ENCODE assay signal across 7 mouse cellular contexts in the genomic region with DNA sequence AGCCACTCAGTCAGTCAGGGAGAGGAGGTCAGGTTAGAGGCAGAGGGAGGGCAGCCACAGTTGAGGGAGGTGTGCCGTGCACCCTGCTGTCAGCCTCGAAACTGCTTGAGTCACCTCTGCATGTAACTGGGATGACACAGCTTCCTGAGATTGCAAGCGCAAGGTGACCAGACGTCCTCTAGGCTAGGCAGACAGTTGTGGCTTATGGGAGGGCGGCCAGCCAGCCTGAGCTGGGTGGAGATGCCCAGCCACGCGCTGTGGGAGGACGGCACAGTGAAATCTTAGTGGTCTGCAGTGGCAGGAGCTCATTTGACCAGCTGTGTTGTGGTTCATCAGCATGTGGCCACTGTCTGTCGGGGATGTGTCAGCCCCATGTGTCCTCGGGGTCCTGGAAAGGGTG. TPM values are rescaled to one million over a fixed set of nuclear protein-coding genes. Genes with fewer than 3 reads are reported as not detected.
A peak's percentile ranks its signal among the peaks of the same experiment; 100 is the strongest.
DNase-seq lines count a peak whose midpoint lies in the region; ATAC-seq and TF ChIP-seq lines count a peak whose summit lies in the region.

No protein-coding gene starts in this region.

- TF ChIP-seq EP300 in heart, adult 2 months (IDR thresholded peaks at IDR 0.05; ENCODE audit: insufficient read depth, low read depth, low read length) = 0 out of 2 replicates have a peak, but pooled peaks have one; percentile 31

- intact Hi-C loops in heart, adult 2 months (cut with DNase I) = loop anchor here (10.0 kb wide), 1 partner anchor 410 kb away; no protein-coding TSS in a partner anchor

- TF ChIP-seq POLR2A in heart, adult 2 months (IDR thresholded peaks at IDR 0.05; ENCODE audit: insufficient read depth, low read depth, low read length) = peak; percentile 47; the same call in 1 of the 2 replicates

- WGBS in heart, adult 2 months = 19% methylated on average over 10 of the region's 10 CpGs
- 33% methylated on average over 10 of the region's 10 CpGs for WGBS in liver, embryonic 16.5 days (ENCODE audit: insufficient replicate concordance)

- peak; percentile 78 for DNase-seq in 3T3-L1 (ENCODE audit: low read depth, low spot score)
- DNase-seq in heart, adult 2 months = peak; percentile 73 to 82
- no peak for DNase-seq in layer of hippocampus, postnatal 10 days (ENCODE audit: low spot score in 2 of 2)
- no peak for DNase-seq in cerebellum, postnatal 10 days
- DNase-seq in thymus, postnatal 0 days (ENCODE audit: low spot score) = no peak

- H3K4me3 ChIP-seq in C2C12 (ENCODE audit: insufficient read depth, poor library complexity, severe bottlenecking) = peak overlapping the region; percentile 7
- H3K4me3 ChIP-seq in heart, adult 2 months = no peak overlapping the region
- peak overlapping the region; percentile 99 for H3K4me3 ChIP-seq in liver, embryonic 16.5 days (ENCODE audit: low read depth, low read length)

- H3K9me3 ChIP-seq in liver, embryonic 16.5 days (replicated peaks; ENCODE audit: control insufficient read depth, low read length) = no peaks in the 10 kb centered on the region

- H3K79me2 ChIP-seq in C2C12 (ENCODE audit: control insufficient read depth, insufficient read depth) = peaks cover 72% of the 10 kb centered on the region
- peaks cover 2% of the 10 kb centered on the region; the same call in 1 of the 2 replicates for H3K79me2 ChIP-seq in heart, adult 2 months (replicated peaks; ENCODE audit: control insufficient read depth, insufficient read depth, low read length)

- peak overlapping the region; percentile 77 for H3K4me2 ChIP-seq in liver, embryonic 16.5 days (ENCODE audit: low read depth, low read length)

- H3K36me3 ChIP-seq in C2C12 (ENCODE audit: control insufficient read depth, insufficient read depth) = peaks cover 5% of the 10 kb centered on the region
- no peaks in the 10 kb centered on the region; the same call in 1 of the 2 replicates for H3K36me3 ChIP-seq in heart, adult 2 months (ENCODE audit: control insufficient read depth, insufficient read depth, low read length)
- H3K36me3 ChIP-seq in liver, embryonic 16.5 days (ENCODE audit: control insufficient read depth, insufficient read depth) = peaks cover 25% of the 10 kb centered on the region

- H3K4me1 ChIP-seq in heart, adult 2 months (ENCODE audit: control insufficient read depth, insufficient read depth, low read length) = peaks cover 45% of the 10 kb centered on the region
- peaks cover 66% of the 10 kb centered on the region for H3K4me1 ChIP-seq in liver, embryonic 16.5 days (ENCODE audit: control insufficient read depth, low read depth, low read length)

- H3K27ac ChIP-seq in heart, adult 2 months = peak overlapping the region; percentile 99
- peak overlapping the region; percentile 98 for H3K27ac ChIP-seq in liver, embryonic 16.5 days (ENCODE audit: low read length)

- no peak for TF ChIP-seq CTCF in C2C12 (IDR thresholded peaks at IDR 0.05; ENCODE audit: control insufficient read depth, insufficient read depth, insufficient read length)
- TF ChIP-seq CTCF in heart, adult 2 months (IDR thresholded peaks at IDR 0.05) = no peak

- peak; percentile 52 for ATAC-seq in liver, embryonic 16.5 days (ENCODE audit: low read depth)

- H3ac ChIP-seq in C2C12 (ENCODE audit: control insufficient read depth, insufficient read length, low read depth) = no peak overlapping the region

- H3K27me3 ChIP-seq in C2C12 (ENCODE audit: control insufficient read depth, insufficient read depth, insufficient read length) = no peaks in the 10 kb centered on the region
- H3K27me3 ChIP-seq in heart, adult 2 months (ENCODE audit: control insufficient read depth, insufficient read depth, low read length) = no peaks in the 10 kb centered on the region
- no peaks in the 10 kb centered on the region for H3K27me3 ChIP-seq in liver, embryonic 16.5 days (ENCODE audit: control insufficient read depth, insufficient read depth, low read depth, low read length)

- peaks cover 41% of the 10 kb centered on the region for H3K79me3 ChIP-seq in C2C12 (ENCODE audit: low read depth)

- peak overlapping the region; percentile 71 for H3K9ac ChIP-seq in heart, adult 2 months (ENCODE audit: low read depth, low read length)
- peak overlapping the region; percentile 99 for H3K9ac ChIP-seq in liver, embryonic 16.5 days (ENCODE audit: low read depth, low read length)

TF ChIP-seq in C2C12, 6 proteins besides CTCF, POLR2A, EP300 and RAD21:
- TF ChIP-seq USF1 (IDR thresholded peaks at IDR 0.05; ENCODE audit: low read depth) (peak; percentile 8), MYOD1 (IDR thresholded peaks at IDR 0.05; ENCODE audit: control insufficient read depth, insufficient read length, low read depth) (peak; percentile 81), CEBPB (IDR thresholded peaks at IDR 0.05; ENCODE audit: low read depth) (peak; percentile 7), FOSL1 (IDR thresholded peaks at IDR 0.05; ENCODE audit: insufficient read depth, low read length, poor library complexity, severe bottlenecking) (no peak), MAX (IDR thresholded peaks at IDR 0.05) (peak; percentile 95), MYOG (IDR thresholded peaks at IDR 0.05; ENCODE audit: control insufficient read depth, extremely low read depth, insufficient read length) (no peak)

RNA-seq across cellular contexts. Expression of a gene that starts 3.6 kb away (rescaled TPM):
- 11.9 TPM for polyA plus RNA-seq in C2C12 (2012; fragmentation: generic; extraction: Trizol)
- 10 to 100 TPM; 33.2 to 34.1 TPM for total RNA-seq in heart, adult 2 months (2021)
- polyA plus RNA-seq in heart, adult 2 months (2012; rRNA removed) = 22.8 and 23.6 TPM in 2 replicates
- polyA plus RNA-seq in liver, embryonic 16.5 days (2015; fragmentation: Nextera tagmentation; extraction: Ambion mirVana) = 43.3 and 44.6 TPM in 2 replicates
- 10 to 100 TPM; 10.3 to 10.4 TPM for total RNA-seq in layer of hippocampus, postnatal 10 days (2021)
- 39.4 and 40.8 TPM in 2 replicates for polyA plus RNA-seq in thymus, postnatal 0 days (2015; fragmentation: Nextera tagmentation; extraction: Ambion mirVana)

RNA-seq across cellular contexts. Expression of a gene that starts 19.5 kb away (rescaled TPM):
- polyA plus RNA-seq in C2C12 (2012; fragmentation: generic; extraction: Trizol) = 43.1 TPM
- total RNA-seq in heart, adult 2 months (2021) = 10 to 100 TPM; 40.2 to 40.9 TPM
- 35.1 and 40.3 TPM in 2 replicates for polyA plus RNA-seq in heart, adult 2 months (2012; rRNA removed)
- polyA plus RNA-seq in liver, embryonic 16.5 days (2015; fragmentation: Nextera tagmentation; extraction: Ambion mirVana) = 10.4 and 11.2 TPM in 2 replicates
- total RNA-seq in layer of hippocampus, postnatal 10 days (2021) = 10 to 100 TPM; 91.7 to 93.3 TPM
- polyA plus RNA-seq in thymus, postnatal 0 days (2015; fragmentation: Nextera tagmentation; extraction: Ambion mirVana) = 26.8 and 28.9 TPM in 2 replicates

RNA-seq across cellular contexts. Expression of a gene that starts 24.8 kb away (rescaled TPM):
- polyA plus RNA-seq in C2C12 (2012; fragmentation: generic; extraction: Trizol) = 0.13 TPM
- under 1 TPM in 1 of 2 experiments, not detected in 1; 0.05 TPM for total RNA-seq in heart, adult 2 months (2021)
- polyA plus RNA-seq in heart, adult 2 months (2012; rRNA removed) = 0.29 and 1.5 TPM in 2 replicates
- polyA plus RNA-seq in liver, embryonic 16.5 days (2015; fragmentation: Nextera tagmentation; extraction: Ambion mirVana) = 0.95 and 1.7 TPM in 2 replicates
- total RNA-seq in layer of hippocampus, postnatal 10 days (2021) = under 1 TPM in 1 of 2 experiments, not detected in 1; 0.85 TPM
- polyA plus RNA-seq in thymus, postnatal 0 days (2015; fragmentation: Nextera tagmentation; extraction: Ambion mirVana) = 1.6 and 2.0 TPM in 2 replicates

RNA-seq across cellular contexts. Expression of a gene that starts 31.3 kb away (rescaled TPM):
- polyA plus RNA-seq in C2C12 (2012; fragmentation: generic; extraction: Trizol) = 0.14 TPM
- total RNA-seq in heart, adult 2 months (2021) = not detected
- not detected in 2 replicates for polyA plus RNA-seq in heart, adult 2 months (2012; rRNA removed)
- polyA plus RNA-seq in liver, embryonic 16.5 days (2015; fragmentation: Nextera tagmentation; extraction: Ambion mirVana) = 0.14 TPM in 1 of 2 replicates, not detected in the other
- not detected for total RNA-seq in layer of hippocampus, postnatal 10 days (2021)
- not detected in 2 replicates for polyA plus RNA-seq in thymus, postnatal 0 days (2015; fragmentation: Nextera tagmentation; extraction: Ambion mirVana)

RNA-seq across cellular contexts. Expression of a gene that starts 31.7 kb away (rescaled TPM):
- 68.8 TPM for polyA plus RNA-seq in C2C12 (2012; fragmentation: generic; extraction: Trizol)
- total RNA-seq in heart, adult 2 months (2021) = 10 to 100 TPM in 1 of 2 experiments, 1 to 10 TPM in 1; 9.9 to 11.3 TPM
- polyA plus RNA-seq in heart, adult 2 months (2012; rRNA removed) = 14.2 and 15.7 TPM in 2 replicates
- 35.6 and 37.7 TPM in 2 replicates for polyA plus RNA-seq in liver, embryonic 16.5 days (2015; fragmentation: Nextera tagmentation; extraction: Ambion mirVana)
- 10 to 100 TPM; 16.1 to 23.2 TPM for total RNA-seq in layer of hippocampus, postnatal 10 days (2021)
- polyA plus RNA-seq in thymus, postnatal 0 days (2015; fragmentation: Nextera tagmentation; extraction: Ambion mirVana) = 91.9 and 93.8 TPM in 2 replicates

Comparison
In these comparisons a context has a peak if more than half of its experiments do, and no peak if none do; other contexts are left out.
1. DNase-seq: peak in 3T3-L1 (single experiment) and heart, adult 2 months (2 of 2); none in layer of hippocampus, postnatal 10 days (0 of 2), cerebellum, postnatal 10 days (0 of 2) and thymus, postnatal 0 days (single experiment).